Mouse (Mus musculus): ENCODE data around the gene Dcaf8.

Gene Dcaf8

GRCm38 (mm10) chr1:172147835-172148278, at the start of gene Dcaf8:
Dcaf8 (plus strand) TSS chr1:172148084.
- peak; percentile 98 for DNase-seq (ENCODE audit: low spot score in 2 of 2)

- no peak for DNase-seq (ENCODE audit: low spot score in 2 of 2)
These were observed 48.4 kb upstream of the Dcaf8 start for GRCm38 (mm10) chr1:172099325-172100033.

- no peak for DNase-seq (ENCODE audit: low spot score in 2 of 2)
These were observed 44.3 kb upstream of the Dcaf8 start for GRCm38 (mm10) chr1:172103619-172104018.

- no peak for DNase-seq (ENCODE audit: low spot score in 2 of 2)
These were observed 42.8 kb upstream of the Dcaf8 start for GRCm38 (mm10) chr1:172105101-172105500.

DNA sequence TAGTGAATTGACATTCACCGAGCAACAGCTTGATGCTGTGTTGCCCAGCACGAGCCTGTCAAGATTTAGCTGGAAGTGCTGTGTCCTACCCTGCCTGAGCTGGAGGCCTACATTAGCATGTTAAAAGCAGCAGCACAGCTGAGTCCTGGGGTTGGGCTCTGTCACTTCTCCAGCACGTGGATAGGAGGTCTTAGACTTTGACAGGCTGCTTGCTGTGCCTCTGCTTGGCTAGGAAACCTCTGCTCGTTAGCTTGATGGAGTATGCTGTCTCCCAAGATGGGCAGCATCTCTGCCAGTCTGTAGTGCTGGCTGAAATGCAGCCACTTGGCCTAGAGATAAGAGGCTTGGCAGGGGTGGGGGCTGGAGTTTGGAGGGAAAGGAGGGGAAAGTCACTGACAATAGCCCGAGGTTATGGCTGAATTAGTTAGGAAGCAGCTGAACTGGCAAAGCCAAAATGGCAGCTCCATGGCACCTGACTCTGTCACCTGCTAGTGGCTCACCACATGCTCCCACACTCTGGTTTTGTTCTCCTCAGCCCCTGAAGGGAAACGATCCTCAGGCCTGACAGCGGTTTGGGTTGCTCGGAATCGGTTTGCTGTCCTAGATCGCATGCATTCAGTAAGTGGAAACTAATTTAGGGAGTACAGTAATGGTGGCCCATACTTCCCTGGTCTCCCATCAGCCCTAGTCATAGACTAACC, 40.0 kb upstream of the Dcaf8 start:
- no peak for DNase-seq (ENCODE audit: low spot score in 2 of 2)

DNA sequence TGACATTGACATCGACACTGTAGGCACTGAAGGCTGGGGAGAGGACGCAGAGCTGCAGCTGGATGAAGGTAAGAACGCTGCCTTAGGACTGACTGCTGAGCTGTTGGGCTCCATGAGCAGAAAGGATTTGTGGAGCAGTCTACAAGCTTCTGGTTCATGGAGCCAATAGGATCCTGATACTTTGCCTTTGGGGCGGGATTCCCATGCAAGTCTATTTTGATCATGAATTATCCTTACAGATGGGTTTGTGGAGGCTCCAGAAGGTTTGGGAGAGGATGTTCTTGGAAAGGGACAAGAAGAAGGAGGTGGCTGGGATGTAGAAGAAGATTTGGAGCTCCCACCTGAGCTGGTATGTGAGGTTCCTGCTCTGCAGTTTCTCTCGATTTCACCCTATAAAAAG, 30.9 kb upstream of the Dcaf8 start:
- DNase-seq (ENCODE audit: low spot score in 2 of 2): no peak

GRCm38 (mm10) chr1:172119100-172119499, 28.8 kb upstream of the Dcaf8 start:
- DNase-seq (ENCODE audit: low spot score in 2 of 2): no peak

DNA sequence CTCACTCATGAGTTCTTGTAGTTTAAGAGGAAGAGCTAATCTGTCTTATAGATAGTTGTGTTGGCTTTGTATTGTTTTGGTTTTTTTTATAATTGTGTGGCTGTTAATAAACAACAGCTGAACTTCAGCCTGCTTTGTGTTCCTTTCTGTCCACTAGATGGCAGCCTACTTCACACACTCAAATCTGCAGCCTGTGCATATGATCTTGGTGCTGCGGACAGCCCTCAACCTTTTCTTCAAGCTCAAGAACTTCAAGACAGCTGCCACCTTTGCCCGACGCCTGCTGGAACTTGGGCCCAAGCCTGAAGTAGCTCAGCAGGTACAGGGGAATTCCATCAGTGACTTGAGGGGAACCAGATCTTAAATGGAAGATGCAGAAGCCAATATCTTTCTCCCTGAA, 28.2 kb upstream of the Dcaf8 start:
- peak in 1 of 2 experiments; percentile 42 for DNase-seq (ENCODE audit: low spot score in 2 of 2)

DNA sequence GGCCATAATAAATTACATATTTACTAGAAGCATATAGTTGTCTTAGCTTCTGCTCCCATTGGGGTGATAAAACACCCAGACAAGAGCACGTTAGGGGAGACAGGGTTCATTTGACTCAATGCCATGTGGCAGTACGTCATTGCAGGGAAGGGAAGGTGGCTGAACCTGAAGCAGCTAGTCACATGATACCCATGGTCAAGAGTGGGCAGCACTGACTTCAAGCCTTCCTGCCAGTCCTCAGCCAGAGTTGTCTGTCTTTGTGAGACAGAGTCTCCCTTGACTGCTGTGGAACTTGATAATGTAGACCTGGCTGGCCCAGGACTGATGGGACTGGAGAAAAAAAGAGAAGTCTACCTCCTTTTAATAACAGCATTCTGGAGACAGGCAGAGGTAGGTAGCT, 25.2 kb upstream of the Dcaf8 start:
- no peak for DNase-seq (ENCODE audit: low spot score in 2 of 2)

DNA sequence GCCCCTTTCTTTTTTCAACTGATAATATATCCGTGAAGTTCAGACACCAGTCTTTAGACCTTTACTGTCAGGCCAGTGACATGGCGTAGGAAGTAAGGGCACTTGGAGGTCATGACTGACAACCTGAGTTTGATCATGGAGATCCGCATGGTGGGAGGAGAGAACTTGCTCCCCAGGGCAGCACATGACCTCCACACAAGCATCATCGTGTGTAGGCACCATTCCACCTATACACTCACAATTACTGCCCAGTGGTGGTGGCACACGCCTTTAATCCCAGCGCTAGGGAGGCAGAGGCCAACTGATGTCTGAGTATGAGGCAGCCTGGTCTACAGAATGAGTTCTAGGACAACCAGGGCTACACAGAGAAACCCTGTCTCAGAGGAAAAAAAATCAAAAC, 23.3 kb upstream of the Dcaf8 start:
- no peak for DNase-seq (ENCODE audit: low spot score in 2 of 2)

- DNase-seq (ENCODE audit: low spot score in 2 of 2): peak; percentile 68 to 83
These were observed 21.2 kb upstream of the Dcaf8 start, which contains the start of gene Pex19 for GRCm38 (mm10) chr1:172126376-172127347. Pex19 (plus strand) TSS chr1:172126755.

DNA sequence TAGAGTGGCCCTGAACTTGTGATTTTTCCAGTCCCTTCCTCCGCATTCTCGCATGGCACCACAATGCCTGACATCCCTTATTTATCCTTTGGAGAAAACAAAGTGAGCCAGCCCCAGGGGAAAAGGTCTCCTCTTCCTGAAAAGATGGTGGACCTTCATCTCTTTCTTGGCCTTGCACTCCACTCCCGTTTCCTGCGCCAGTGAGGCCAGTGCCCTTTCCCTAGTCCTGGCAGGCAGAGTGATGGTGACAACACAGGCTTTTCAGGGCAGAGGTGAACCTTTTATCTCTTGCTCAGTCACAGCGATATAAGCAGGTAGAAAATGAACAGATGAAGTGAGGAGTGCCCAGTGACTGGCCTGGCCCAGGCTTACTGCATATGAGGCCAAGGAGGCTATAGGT, 20.4 kb upstream of the Dcaf8 start:
- peak in 1 of 2 experiments; percentile 13 for DNase-seq (ENCODE audit: low spot score in 2 of 2)

DNA sequence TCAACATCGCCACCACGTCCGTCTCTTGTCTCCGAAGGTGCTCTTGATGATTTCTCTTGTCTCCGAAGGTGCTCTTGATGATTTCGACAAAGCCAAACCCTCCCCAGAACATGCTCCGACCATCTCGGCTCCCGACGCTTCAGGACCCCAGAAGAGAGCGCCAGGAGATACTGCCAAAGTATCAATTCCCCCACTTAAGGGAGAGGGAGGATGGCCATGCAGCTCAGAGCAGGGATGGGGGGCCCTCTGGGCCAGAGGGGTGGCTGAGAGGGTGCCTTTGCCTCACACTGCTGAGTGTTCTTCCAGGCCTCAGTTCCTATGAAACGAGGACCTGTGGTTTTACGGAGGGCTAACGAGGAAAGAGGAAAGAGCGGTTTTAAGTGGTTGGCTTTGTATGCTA, 19.3 kb upstream of the Dcaf8 start:
- DNase-seq (ENCODE audit: low spot score in 2 of 2): no peak

- no peak for DNase-seq (ENCODE audit: low spot score in 2 of 2)
These were observed 18.8 kb upstream of the Dcaf8 start for GRCm38 (mm10) chr1:172129108-172129507.

- DNase-seq (ENCODE audit: low spot score in 2 of 2): no peak
These were observed 18.1 kb upstream of the Dcaf8 start for GRCm38 (mm10) chr1:172129780-172130179.

GRCm38 (mm10) chr1:172132319-172132718, 15.6 kb upstream of the Dcaf8 start:
- DNase-seq (ENCODE audit: low spot score in 2 of 2): no peak

- DNase-seq (ENCODE audit: low spot score in 2 of 2): peak; percentile 42 to 44
These were observed 14.3 kb upstream of the Dcaf8 start for GRCm38 (mm10) chr1:172133535-172133934.

GRCm38 (mm10) chr1:172134072-172134471, 13.8 kb upstream of the Dcaf8 start:
- no peak for DNase-seq (ENCODE audit: low spot score in 2 of 2)

GRCm38 (mm10) chr1:172140160-172140559, 7.7 kb upstream of the Dcaf8 start:
- no peak for DNase-seq (ENCODE audit: low spot score in 2 of 2)

GRCm38 (mm10) chr1:172140825-172141224, 7.1 kb upstream of the Dcaf8 start:
- DNase-seq (ENCODE audit: low spot score in 2 of 2): no peak

DNA sequence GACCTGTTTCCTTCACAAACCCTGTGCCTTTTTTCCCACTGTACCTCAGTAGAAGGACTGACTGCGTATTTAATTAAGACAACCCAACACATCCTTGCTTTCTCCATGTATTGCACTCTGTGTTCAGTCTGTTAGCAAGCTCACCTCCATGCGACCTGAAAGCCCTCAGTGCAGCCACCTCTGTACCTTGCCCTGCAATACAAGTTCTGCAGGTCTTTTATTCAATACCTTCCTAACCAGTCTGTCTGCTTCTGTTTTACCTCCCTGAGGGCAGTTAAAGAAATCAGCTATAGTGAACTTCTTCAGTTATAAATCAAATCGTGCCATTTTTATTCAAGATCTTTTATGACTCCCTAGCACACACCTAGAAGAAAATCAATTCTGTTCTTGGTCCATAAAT, 6.4 kb upstream of the Dcaf8 start:
- no peak for DNase-seq (ENCODE audit: low spot score in 2 of 2)

- peak in 1 of 2 experiments; percentile 57 for DNase-seq (ENCODE audit: low spot score in 2 of 2)
These were observed 4.3 kb upstream of the Dcaf8 start for GRCm38 (mm10) chr1:172143570-172143969.

Measured in heart, adult 9 months (tissue).